8 mouse cellular contexts compared by ENCODE assay signal in genomic region chr11:44617734-44618586, GRCm38 (mm10). TPM values are rescaled to one million over a fixed set of nuclear protein-coding genes. Genes with fewer than 3 reads are reported as not detected.
A peak's percentile ranks its signal among the peaks of the same experiment; 100 is the strongest.
DNase-seq lines count a peak whose midpoint lies in the region; ATAC-seq and TF ChIP-seq lines count a peak whose summit lies in the region.

No protein-coding gene starts in this region.

- under 1% methylated on average over 31 of the region's 55 CpGs for WGBS in embryonic facial prominence, embryonic 14.5 days
- under 1% methylated on average over 55 of the region's 55 CpGs for WGBS in heart, embryonic 16.5 days

- no peak overlapping the region for H3K27ac ChIP-seq in ES-Bruce4 (ENCODE audit: insufficient read depth, low read length)
- peak overlapping the region; percentile 96 for H3K27ac ChIP-seq in embryonic facial prominence, embryonic 14.5 days (replicated peaks; ENCODE audit: low read depth, low read length)
- peak overlapping the region; percentile 85 for H3K27ac ChIP-seq in heart, embryonic 16.5 days (ENCODE audit: low read length)

- H3K4me1 ChIP-seq in ES-Bruce4 (ENCODE audit: control insufficient read depth, insufficient read depth, low read length), result no peaks in the 10 kb centered on the region
- peaks cover 6% of the 10 kb centered on the region for H3K4me1 ChIP-seq in embryonic facial prominence, embryonic 14.5 days (ENCODE audit: control insufficient read depth, insufficient read depth, low read length)
- peaks cover 17% of the 10 kb centered on the region for H3K4me1 ChIP-seq in heart, embryonic 16.5 days (ENCODE audit: control insufficient read depth, insufficient read depth, low read length)

- ATAC-seq in embryonic facial prominence, embryonic 14.5 days (ENCODE audit: low read depth), result peak; percentile 19; the same call in 1 of the 2 replicates
- 0 out of 2 replicates have a peak, but pooled peaks have one; percentile 7 for ATAC-seq in heart, embryonic 16.5 days (replicated peaks; ENCODE audit: extremely low read depth, insufficient read depth, low FRiP score)

- peaks cover 21% of the 10 kb centered on the region for H3K27me3 ChIP-seq in ES-Bruce4 (ENCODE audit: control insufficient read depth, insufficient read depth, low read length, poor library complexity, severe bottlenecking)
- peaks cover 47% of the 10 kb centered on the region for H3K27me3 ChIP-seq in embryonic facial prominence, embryonic 14.5 days (replicated peaks; ENCODE audit: control insufficient read depth, insufficient read depth, low read length)
- H3K27me3 ChIP-seq in heart, embryonic 16.5 days (ENCODE audit: control insufficient read depth, insufficient read depth, low read length), result peaks cover 52% of the 10 kb centered on the region

- peak overlapping the region; percentile 70 for H3K4me2 ChIP-seq in embryonic facial prominence, embryonic 14.5 days (ENCODE audit: low read depth, low read length)
- H3K4me2 ChIP-seq in heart, embryonic 16.5 days (ENCODE audit: low read depth, low read length), result peak overlapping the region; percentile 79

- H3K36me3 ChIP-seq in ES-Bruce4 (ENCODE audit: control insufficient read depth, insufficient read depth, low read length, poor library complexity, severe bottlenecking), result no peaks in the 10 kb centered on the region
- 0 out of 2 replicates have a peak, but pooled peaks cover 4% of the 10 kb centered on the region for H3K36me3 ChIP-seq in embryonic facial prominence, embryonic 14.5 days (ENCODE audit: control insufficient read depth, insufficient read depth, low read length)
- H3K36me3 ChIP-seq in heart, embryonic 16.5 days (ENCODE audit: control insufficient read depth, insufficient read depth), result no peaks in the 10 kb centered on the region

- TF ChIP-seq POLR2A in ES-Bruce4 (IDR thresholded peaks at IDR 0.05; ENCODE audit: insufficient read depth, low read length), result no peak

- DNase-seq in adrenal gland, postnatal 10 days, result peak; percentile 65
- peak; percentile 79 for DNase-seq in embryonic facial prominence, embryonic 14.5 days (ENCODE audit: low spot score)
- DNase-seq in kidney, postnatal 36 days, result peak; percentile 26 to 57
- DNase-seq in mesoderm, embryonic 11.5 days (ENCODE audit: low read depth, low spot score), result peak; percentile 60
- DNase-seq in spleen, postnatal 36 days (ENCODE audit: low spot score in 2 of 2), result peak; percentile 44 to 57
- DNase-seq in urinary bladder, postnatal 4 days (ENCODE audit: low spot score in 2 of 2), result no peak

- peak overlapping the region; percentile 63 for H3K4me3 ChIP-seq in ES-Bruce4 (ENCODE audit: low read depth, low read length)
- peak overlapping the region; percentile 71 for H3K4me3 ChIP-seq in embryonic facial prominence, embryonic 14.5 days (ENCODE audit: low read depth, low read length)
- peak overlapping the region; percentile 69 for H3K4me3 ChIP-seq in heart, embryonic 16.5 days (ENCODE audit: low read length)

- TF ChIP-seq CTCF in ES-Bruce4 (IDR thresholded peaks at IDR 0.05; ENCODE audit: low read depth, low read length), result no peak

- H3K9me3 ChIP-seq in ES-Bruce4 (replicated peaks; ENCODE audit: control insufficient read depth, insufficient read depth, low read length, poor library complexity, severe bottlenecking), result no peaks in the 10 kb centered on the region
- H3K9me3 ChIP-seq in embryonic facial prominence, embryonic 14.5 days (ENCODE audit: control insufficient read depth, low read length), result no peaks in the 10 kb centered on the region
- no peaks in the 10 kb centered on the region for H3K9me3 ChIP-seq in heart, embryonic 16.5 days (replicated peaks; ENCODE audit: control insufficient read depth, low read length)

- no peak for TF ChIP-seq EP300 in ES-Bruce4 (IDR thresholded peaks at IDR 0.05; ENCODE audit: insufficient read depth, low read depth, low read length)

- peak overlapping the region; percentile 39 for H3K9ac ChIP-seq in ES-Bruce4 (ENCODE audit: low read depth, poor library complexity, severe bottlenecking)
- peak overlapping the region; percentile 95 for H3K9ac ChIP-seq in embryonic facial prominence, embryonic 14.5 days (ENCODE audit: low read depth, low read length)
- peak overlapping the region; percentile 84 for H3K9ac ChIP-seq in heart, embryonic 16.5 days (ENCODE audit: low read length)

RNA-seq across cellular contexts. Expression of gene Ebf1, which starts 0.8 kb away (rescaled TPM):
- polyA plus RNA-seq in ES-Bruce4 (2011; ENCODE audit: insufficient read depth, insufficient read length, low read depth, missing spikeins), result 0.93 and 2.3 TPM in 2 replicates
- total RNA-seq in adrenal gland, postnatal 10 days (2021), result 10 to 100 TPM; 36.1 to 53.0 TPM
- polyA plus RNA-seq in embryonic facial prominence, embryonic 14.5 days (2014; fragmentation: Nextera tagmentation; extraction: Ambion mirVana), result 54.5 and 61.6 TPM in 2 replicates
- polyA plus RNA-seq in heart, embryonic 16.5 days (2015; fragmentation: Nextera tagmentation; extraction: Ambion mirVana), result 13.6 and 16.2 TPM in 2 replicates

Comparison
In these comparisons a context has a peak if more than half of its experiments do, and no peak if none do; other contexts are left out.
1. H3K9ac ChIP-seq: peak in every context shown above with its lines; median percentile 95 in embryonic facial prominence, embryonic 14.5 days; 84 in heart, embryonic 16.5 days; 39 in ES-Bruce4.
2. DNase-seq: peak in adrenal gland, postnatal 10 days (single experiment), embryonic facial prominence, embryonic 14.5 days (single experiment), kidney, postnatal 36 days (2 of 2), mesoderm, embryonic 11.5 days (single experiment) and spleen, postnatal 36 days (2 of 2); none in urinary bladder, postnatal 4 days (0 of 2).
3. Peak in every context shown above with its lines, with median percentiles within 50 percentile points of each other: H3K4me3 ChIP-seq.